Comparison of ENCODE assay signal across 27 mouse cellular contexts in genomic region chr6:17777018-17777799, GRCm38 (mm10).
DNase-seq lines count a peak whose midpoint lies in the region; ATAC-seq and TF ChIP-seq lines count a peak whose summit lies in the region.
"Had no signal": no experiment of that assay in that cellular context is flagged by ENCODE, and none has a peak within 500 bp of the region (broad histone marks: within the 10 kb centered on the region; RNA-seq: fewer than 3 reads in every experiment).

No protein-coding gene starts in this region.

- no peak for DNase-seq in stomach, postnatal 0 days (ENCODE audit: low spot score)
- DNase-seq in liver, embryonic 11.5 days (ENCODE audit: low spot score), result no peak
- no peak for DNase-seq in ovary, postnatal 14 days (ENCODE audit: low spot score)
- no peak for DNase-seq in lung, postnatal 36 days
- DNase-seq: adrenal gland, postnatal 14 days; cerebellum, adult 18-20 months; cerebellum, postnatal 14 days; heart, adult 2 months; heart, postnatal 4 days; kidney, adult 9 months; kidney, postnatal 14 days; layer of hippocampus, adult 9-11 months; lung, adult 18-20 months; right cerebral cortex, postnatal 25 days; thymus, adult 2 months; thymus, postnatal 4 days had no signal

- no peaks in the 10 kb centered on the region for H3K9me3 ChIP-seq in stomach, embryonic 15.5 days
- H3K9me3 ChIP-seq in stomach, postnatal 0 days (ENCODE audit: control insufficient read depth, low read length), result no peaks in the 10 kb centered on the region
- H3K9me3 ChIP-seq in liver, embryonic 11.5 days (ENCODE audit: control insufficient read depth, low read length), result no peaks in the 10 kb centered on the region
- H3K9me3 ChIP-seq in liver, embryonic 16.5 days (replicated peaks; ENCODE audit: control insufficient read depth, low read length), result no peaks in the 10 kb centered on the region
- no peaks in the 10 kb centered on the region for H3K9me3 ChIP-seq in forebrain, embryonic 15.5 days
- H3K9me3 ChIP-seq: hindbrain, embryonic 13.5 days; limb, embryonic 12.5 days; midbrain, embryonic 12.5 days had no signal

- H3K9ac ChIP-seq in stomach, embryonic 15.5 days, result no peak overlapping the region
- H3K9ac ChIP-seq in stomach, postnatal 0 days (ENCODE audit: low read length), result no peak overlapping the region
- H3K9ac ChIP-seq in liver, embryonic 11.5 days (ENCODE audit: low read depth, low read length), result 0 out of 2 replicates have a peak overlapping the region, but pooled peaks have one; percentile 12
- no peak overlapping the region for H3K9ac ChIP-seq in liver, embryonic 16.5 days (ENCODE audit: low read depth, low read length)
- no peak overlapping the region for H3K9ac ChIP-seq in forebrain, embryonic 15.5 days (replicated peaks)
- H3K9ac ChIP-seq: heart, embryonic 12.5 days; hindbrain, embryonic 13.5 days; limb, embryonic 12.5 days; midbrain, embryonic 12.5 days had no signal

- H3K4me3 ChIP-seq in stomach, embryonic 15.5 days (replicated peaks), result no peak overlapping the region
- no peak overlapping the region for H3K4me3 ChIP-seq in stomach, postnatal 0 days (ENCODE audit: low read depth, low read length)
- H3K4me3 ChIP-seq in liver, embryonic 11.5 days (ENCODE audit: low read depth, low read length), result no peak overlapping the region
- no peak overlapping the region for H3K4me3 ChIP-seq in liver, embryonic 16.5 days (ENCODE audit: low read depth, low read length)
- no peak overlapping the region for H3K4me3 ChIP-seq in forebrain, embryonic 15.5 days
- H3K4me3 ChIP-seq: heart, adult 2 months; heart, embryonic 12.5 days; hindbrain, embryonic 13.5 days; limb, embryonic 12.5 days; midbrain, embryonic 12.5 days had no signal

- no peaks in the 10 kb centered on the region for H3K36me3 ChIP-seq in stomach, embryonic 15.5 days
- H3K36me3 ChIP-seq in stomach, postnatal 0 days (ENCODE audit: control insufficient read depth, insufficient read depth, low read length), result no peaks in the 10 kb centered on the region
- H3K36me3 ChIP-seq in liver, embryonic 11.5 days (ENCODE audit: control insufficient read depth, insufficient read depth, low read length), result no peaks in the 10 kb centered on the region
- no peaks in the 10 kb centered on the region for H3K36me3 ChIP-seq in liver, embryonic 16.5 days (ENCODE audit: control insufficient read depth, insufficient read depth)
- H3K36me3 ChIP-seq in forebrain, embryonic 15.5 days, result no peaks in the 10 kb centered on the region
- H3K36me3 ChIP-seq: heart, embryonic 12.5 days; hindbrain, embryonic 13.5 days; limb, embryonic 12.5 days; midbrain, embryonic 12.5 days had no signal

- TF ChIP-seq CTCF in stomach, postnatal 0 days (IDR thresholded peaks at IDR 0.05; ENCODE audit: low read depth), result no peak

- H3K4me1 ChIP-seq in stomach, embryonic 15.5 days, result 0 out of 2 replicates have a peak, but pooled peaks cover 5% of the 10 kb centered on the region
- H3K4me1 ChIP-seq in stomach, postnatal 0 days (replicated peaks; ENCODE audit: control insufficient read depth, insufficient read depth), result no peaks in the 10 kb centered on the region
- H3K4me1 ChIP-seq in liver, embryonic 11.5 days (replicated peaks; ENCODE audit: control insufficient read depth, insufficient read depth, low read length), result peaks cover 8% of the 10 kb centered on the region
- H3K4me1 ChIP-seq in liver, embryonic 16.5 days (ENCODE audit: control insufficient read depth, low read depth, low read length), result peaks cover 23% of the 10 kb centered on the region
- H3K4me1 ChIP-seq in forebrain, embryonic 15.5 days, result peaks cover 19% of the 10 kb centered on the region

- TF ChIP-seq EP300 in stomach, postnatal 0 days (optimal IDR thresholded peaks at IDR 0.05), result no peak

- H3K27me3 ChIP-seq in stomach, embryonic 15.5 days (replicated peaks), result no peaks in the 10 kb centered on the region
- H3K27me3 ChIP-seq in stomach, postnatal 0 days (ENCODE audit: control insufficient read depth, insufficient read depth, low read length), result no peaks in the 10 kb centered on the region
- no peaks in the 10 kb centered on the region for H3K27me3 ChIP-seq in liver, embryonic 11.5 days (replicated peaks; ENCODE audit: control insufficient read depth, insufficient read depth, low read length)
- no peaks in the 10 kb centered on the region for H3K27me3 ChIP-seq in liver, embryonic 16.5 days (ENCODE audit: control insufficient read depth, insufficient read depth, low read depth, low read length)
- H3K27me3 ChIP-seq in forebrain, embryonic 15.5 days, result no peaks in the 10 kb centered on the region
- H3K27me3 ChIP-seq: heart, embryonic 12.5 days; hindbrain, embryonic 13.5 days; limb, embryonic 12.5 days; midbrain, embryonic 12.5 days had no signal

- 85% methylated on average over 6 of the region's 6 CpGs for WGBS in stomach, embryonic 15.5 days
- 86% methylated on average over 6 of the region's 6 CpGs for WGBS in stomach, postnatal 0 days
- 74% methylated on average over 6 of the region's 6 CpGs for WGBS in liver, embryonic 11.5 days
- 58% methylated on average over 6 of the region's 6 CpGs for WGBS in liver, embryonic 16.5 days (ENCODE audit: insufficient replicate concordance)
- 88% methylated on average over 6 of the region's 6 CpGs for WGBS in forebrain, embryonic 15.5 days

- H3K4me2 ChIP-seq in stomach, embryonic 15.5 days, result no peak overlapping the region
- no peak overlapping the region for H3K4me2 ChIP-seq in stomach, postnatal 0 days (replicated peaks; ENCODE audit: low read depth)
- peak overlapping the region; percentile 23 for H3K4me2 ChIP-seq in liver, embryonic 11.5 days
- H3K4me2 ChIP-seq in liver, embryonic 16.5 days (ENCODE audit: low read depth, low read length), result 0 out of 2 replicates have a peak overlapping the region, but pooled peaks have one; percentile 3
- H3K4me2 ChIP-seq in forebrain, embryonic 15.5 days (replicated peaks), result no peak overlapping the region
- H3K4me2 ChIP-seq: heart, embryonic 12.5 days; hindbrain, embryonic 13.5 days; limb, embryonic 12.5 days; midbrain, embryonic 12.5 days had no signal

- no peak overlapping the region for H3K27ac ChIP-seq in stomach, embryonic 15.5 days
- H3K27ac ChIP-seq in stomach, postnatal 0 days (replicated peaks), result no peak overlapping the region
- H3K27ac ChIP-seq in liver, embryonic 11.5 days (ENCODE audit: low read depth, low read length), result no peak overlapping the region
- H3K27ac ChIP-seq in liver, embryonic 16.5 days (ENCODE audit: low read length), result peak overlapping the region; percentile 56
- H3K27ac ChIP-seq in forebrain, embryonic 15.5 days (replicated peaks), result no peak overlapping the region
- H3K27ac ChIP-seq: hindbrain, embryonic 13.5 days; limb, embryonic 12.5 days; macrophage; midbrain, embryonic 12.5 days had no signal

- peak; percentile 35; the same call in 1 of the 2 replicates for ATAC-seq in stomach, embryonic 15.5 days (ENCODE audit: insufficient read depth, low FRiP score, low read depth)
- no peak for ATAC-seq in stomach, postnatal 0 days (ENCODE audit: low FRiP score, low TSS enrichment)
- peak; percentile 84 for ATAC-seq in liver, embryonic 11.5 days (replicated peaks; ENCODE audit: low FRiP score)
- peak; percentile 89 for ATAC-seq in liver, embryonic 16.5 days (ENCODE audit: low read depth)
- ATAC-seq in forebrain, embryonic 15.5 days (replicated peaks), result no peak
- ATAC-seq: forebrain, embryonic 16.5 days; intestine, embryonic 16.5 days; lung, postnatal 0 days had no signal

Comparison
In these comparisons a context has a peak if more than half of its experiments do, and no peak if none do; other contexts are left out.
1. ATAC-seq: peak in stomach, embryonic 15.5 days (single experiment), liver, embryonic 11.5 days (single experiment) and liver, embryonic 16.5 days (single experiment); none in stomach, postnatal 0 days (single experiment) and forebrain, embryonic 15.5 days (single experiment).
2. H3K4me2 ChIP-seq: peak in liver, embryonic 11.5 days (single experiment) and liver, embryonic 16.5 days (single experiment); none in stomach, embryonic 15.5 days (single experiment), stomach, postnatal 0 days (single experiment) and forebrain, embryonic 15.5 days (single experiment).